Mouse (Mus musculus) kidney, adult 9 months (tissue): Measurements from ENCODE around the gene Lif.

Source experiments
- DNase-seq: peaks from one replicate; pipeline ENCODE4 v3.0.0; 2022

Gene Lif

DNA sequence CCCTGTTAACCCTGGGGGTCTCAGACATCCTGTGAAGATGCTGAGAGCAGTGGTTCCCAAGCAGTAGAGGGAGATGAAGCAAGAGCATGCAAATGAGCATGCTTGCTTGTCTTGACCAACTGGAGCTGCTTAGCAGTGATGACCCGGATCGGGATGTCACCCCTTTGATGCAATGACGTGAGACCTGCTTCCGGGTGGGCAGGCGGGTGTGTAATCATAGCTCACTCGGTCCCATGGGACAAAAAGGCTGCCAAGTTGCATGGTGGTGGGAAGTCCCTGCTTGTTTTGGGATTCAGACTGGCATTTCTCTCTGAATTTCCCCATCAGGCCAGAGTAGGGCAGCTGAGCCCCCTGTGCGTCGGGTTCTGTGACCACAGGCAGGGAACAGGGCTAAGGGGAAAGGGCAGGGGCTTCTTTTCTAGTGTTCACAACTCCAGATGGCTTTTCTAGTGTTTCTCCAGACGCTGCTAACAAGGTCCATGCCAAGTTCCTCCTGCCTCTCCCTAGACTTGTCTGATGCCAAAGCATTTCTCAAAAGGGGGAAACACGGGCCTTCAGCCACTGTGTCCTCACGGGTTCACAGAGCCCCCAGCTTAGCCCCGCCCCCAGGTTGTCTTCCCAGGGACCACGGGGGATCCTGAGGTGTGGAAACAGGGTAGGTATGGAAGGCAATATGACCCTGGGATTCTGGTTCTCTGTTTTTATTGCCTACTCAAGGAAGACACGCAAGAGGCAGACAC lies 42.5 kb downstream of the Lif start:
- peak; percentile 37 for DNase-seq

DNA sequence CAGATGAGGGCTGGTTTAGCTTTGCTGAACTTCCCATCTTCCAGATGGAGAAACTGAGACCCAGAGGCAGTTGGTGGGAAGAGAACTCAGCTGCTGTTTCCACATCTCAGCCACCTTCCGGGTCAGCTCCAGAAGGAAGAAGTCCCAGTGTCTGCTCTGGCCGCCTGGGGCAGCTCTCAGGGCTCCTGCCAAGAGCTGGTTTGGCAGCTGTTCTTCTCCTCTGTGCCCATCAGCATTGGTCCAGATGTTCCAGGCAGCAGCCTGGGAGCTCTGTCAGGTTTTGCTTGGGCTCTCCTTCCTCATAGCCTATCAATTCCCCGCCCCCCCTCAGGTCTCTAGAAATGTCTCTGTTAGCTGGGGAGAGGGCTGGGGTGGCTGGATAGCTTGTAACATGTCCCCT lies 43.3 kb downstream of the Lif start:
- DNase-seq: no peak

DNA sequence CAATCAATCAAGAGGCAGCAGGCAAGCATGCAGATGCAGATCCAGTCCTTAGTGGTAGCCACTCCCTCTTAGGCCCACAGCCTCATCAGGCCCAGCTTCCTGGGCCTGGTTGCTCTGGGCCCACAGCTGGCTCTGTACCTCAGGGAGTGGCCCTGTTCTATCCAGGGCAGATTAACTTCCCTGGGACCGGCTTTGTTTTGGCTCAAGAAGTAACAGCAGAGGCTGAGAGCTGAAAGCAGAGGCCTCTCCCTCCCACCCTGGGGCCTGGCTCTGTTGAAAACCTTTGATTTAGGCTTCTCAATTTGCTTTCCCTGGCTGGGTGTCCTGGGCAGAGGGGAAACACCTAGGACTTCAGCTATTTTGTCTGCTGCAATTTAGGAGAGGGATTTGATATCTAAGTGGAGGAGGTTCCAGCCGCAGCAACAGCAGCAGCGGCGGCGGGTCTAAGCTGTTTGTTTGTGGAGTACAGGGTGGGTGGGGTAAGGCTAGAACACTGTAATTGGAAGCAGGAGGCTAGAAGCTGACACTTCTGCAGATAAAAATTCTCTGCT lies 45.1 kb downstream of the Lif start:
- DNase-seq: no peak

DNA sequence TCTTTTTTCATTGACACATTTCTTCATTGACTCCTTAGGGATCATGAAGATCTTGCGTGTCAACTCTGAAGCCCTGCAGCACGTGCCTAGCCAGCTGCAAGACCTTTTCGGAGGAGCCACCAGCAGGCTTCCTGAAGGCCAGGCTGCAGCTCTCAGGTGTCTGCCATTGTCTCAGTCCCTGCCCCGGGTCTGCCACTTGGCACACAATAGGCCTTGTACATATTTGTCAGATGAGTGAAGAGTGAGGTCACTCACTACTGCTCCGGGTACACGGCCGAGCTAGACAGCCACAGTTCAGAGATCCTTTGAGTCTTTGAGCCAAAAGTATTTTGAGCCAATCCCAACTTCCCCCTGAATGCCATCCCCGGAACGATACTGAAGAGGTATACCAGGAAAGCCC lies 45.7 kb downstream of the Lif start:
- DNase-seq: no peak

DNA sequence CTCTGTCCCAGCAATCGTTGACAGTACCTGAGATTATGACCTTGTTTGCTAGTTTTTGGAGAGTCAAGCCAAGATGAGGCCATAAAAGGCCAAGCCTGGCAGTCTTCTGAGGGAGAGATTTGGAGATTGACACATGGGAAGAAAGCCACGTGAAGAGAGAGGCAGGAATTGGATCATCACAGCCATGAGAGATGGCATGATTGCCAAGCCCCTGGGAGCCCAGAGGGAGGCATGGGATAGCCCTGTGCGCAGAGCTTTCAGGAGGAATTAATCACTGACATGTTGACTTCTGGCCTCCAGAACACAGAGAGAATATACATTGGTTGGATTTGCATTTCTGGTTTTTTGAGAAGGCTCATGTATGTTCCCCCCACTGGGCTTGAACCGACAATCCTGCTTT lies 46.8 kb downstream of the Lif start:
- no peak for DNase-seq

DNA sequence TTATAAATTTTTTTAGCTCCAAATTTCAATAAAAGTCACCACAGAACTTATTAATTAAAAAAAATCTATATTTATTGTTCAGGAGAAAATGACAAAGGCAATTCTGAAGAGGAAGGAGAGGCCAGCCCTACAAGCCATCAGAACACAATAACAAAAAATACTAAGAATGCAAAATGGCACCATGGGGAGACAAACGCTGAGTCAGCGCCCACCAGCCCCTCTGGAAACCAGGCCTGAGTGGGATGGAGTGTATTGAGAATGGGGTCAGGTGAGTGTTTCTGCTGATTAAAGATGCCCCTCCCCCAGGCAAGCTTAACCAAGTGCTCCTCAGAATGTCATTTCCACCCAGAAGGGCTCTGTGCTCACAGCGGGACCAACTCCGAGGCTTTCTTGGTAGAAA lies 47.7 kb downstream of the Lif start:
- no peak for DNase-seq

DNA sequence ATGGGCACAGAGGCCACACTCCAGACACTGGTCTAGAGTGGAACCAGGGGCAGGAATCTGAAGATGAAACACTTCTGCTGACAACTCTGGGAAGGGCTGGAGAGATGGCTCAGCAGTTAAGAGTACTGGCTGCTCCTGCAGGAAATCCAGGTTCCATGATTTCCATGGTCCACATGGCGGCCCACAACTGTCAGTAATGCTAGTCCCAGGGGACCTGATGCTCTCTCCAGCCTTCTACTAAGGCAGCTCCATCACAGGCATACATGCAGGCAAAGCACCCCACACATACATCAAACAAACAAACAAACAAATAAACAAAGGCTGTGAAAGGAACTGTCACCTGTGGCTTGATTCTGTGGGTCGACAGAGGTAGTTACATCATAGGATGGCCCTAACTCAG lies 48.7 kb downstream of the Lif start:
- no peak for DNase-seq

DNA sequence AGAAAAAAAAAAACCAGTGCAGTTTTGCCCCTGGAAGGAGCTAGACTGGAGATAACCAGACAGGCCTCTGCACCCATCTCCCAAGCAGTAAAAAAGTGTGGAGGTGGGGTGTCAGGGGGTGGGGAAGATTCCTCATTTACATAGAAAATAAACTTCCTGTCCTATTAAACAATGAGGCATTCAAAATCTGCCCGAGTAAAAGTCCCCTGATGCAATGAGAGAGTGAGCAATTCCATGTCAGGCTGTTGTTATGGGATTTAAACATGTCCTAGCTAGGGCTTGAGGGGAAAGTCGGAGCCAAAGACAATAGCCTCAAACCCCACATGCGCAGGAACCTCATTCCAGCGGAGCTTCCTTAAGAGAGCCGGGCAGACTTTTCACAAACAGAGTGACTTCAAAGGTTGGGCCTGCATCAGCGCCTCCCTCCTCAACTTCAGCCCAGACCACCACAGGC lies 50.7 kb downstream of the Lif start:
- no peak for DNase-seq

DNA sequence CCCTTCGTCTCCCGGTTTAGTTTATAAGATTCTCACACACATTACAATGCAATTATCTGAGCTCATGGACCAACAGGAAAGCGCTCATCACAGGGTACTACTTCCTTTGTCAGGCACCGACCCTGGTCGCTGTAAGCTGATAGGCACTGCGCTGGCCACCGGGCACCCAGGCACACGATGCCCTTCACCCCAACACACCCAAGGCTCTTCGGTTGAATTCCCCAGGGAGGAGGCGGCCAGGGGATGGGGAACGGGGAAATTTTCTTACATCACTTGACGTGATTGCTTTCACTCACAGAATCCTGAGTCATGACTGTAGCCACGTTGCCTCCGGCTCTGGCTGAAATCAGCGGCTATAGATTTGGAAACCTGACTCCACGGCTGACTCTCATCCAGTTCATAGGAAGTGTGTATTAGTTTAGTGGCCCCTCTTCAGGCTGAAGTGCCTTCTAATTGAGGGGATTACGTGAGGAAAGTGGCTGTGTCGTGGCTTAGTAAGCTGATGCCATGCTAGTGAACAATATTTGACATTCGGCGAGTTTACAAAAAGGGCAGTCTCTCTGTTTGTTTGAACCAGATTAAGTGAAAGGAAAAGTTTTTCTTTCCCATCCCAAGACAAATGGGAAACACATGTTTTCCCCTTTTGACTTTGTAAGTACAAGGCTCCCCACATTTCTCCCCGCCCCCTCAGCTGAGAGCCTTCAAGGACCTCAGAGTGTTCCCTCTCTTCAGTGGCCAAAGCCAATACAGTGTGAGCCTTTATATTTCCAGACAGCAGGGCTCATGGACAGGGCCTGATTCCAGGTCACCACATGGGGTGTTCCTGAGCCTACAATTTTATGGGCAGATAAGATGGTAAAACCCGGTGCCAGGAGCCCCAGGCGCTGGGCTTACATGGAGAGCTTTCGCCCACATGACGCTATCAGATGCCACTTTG lies 51.4 kb downstream of the Lif start:
- no peak for DNase-seq

DNA sequence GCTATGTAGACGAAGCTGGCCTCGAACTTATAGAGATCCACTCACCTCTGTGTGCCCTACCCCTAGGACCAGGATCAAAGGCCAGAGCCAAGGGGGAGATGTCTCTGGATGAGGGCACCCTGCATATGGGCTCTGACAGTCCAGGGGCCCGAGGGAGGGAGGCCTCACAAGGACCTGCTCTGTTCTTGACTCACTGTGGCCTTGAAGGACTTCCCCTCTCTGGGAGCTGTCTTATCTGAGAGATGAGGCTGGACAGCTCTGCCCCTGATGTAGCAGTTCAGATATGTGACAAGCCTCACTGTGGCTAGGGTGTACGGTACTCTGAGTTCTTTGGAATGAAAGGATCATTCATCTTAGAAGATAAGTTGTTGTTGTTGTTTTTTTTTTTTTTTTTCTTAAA lies 52.3 kb downstream of the Lif start:
- DNase-seq: no peak

DNA sequence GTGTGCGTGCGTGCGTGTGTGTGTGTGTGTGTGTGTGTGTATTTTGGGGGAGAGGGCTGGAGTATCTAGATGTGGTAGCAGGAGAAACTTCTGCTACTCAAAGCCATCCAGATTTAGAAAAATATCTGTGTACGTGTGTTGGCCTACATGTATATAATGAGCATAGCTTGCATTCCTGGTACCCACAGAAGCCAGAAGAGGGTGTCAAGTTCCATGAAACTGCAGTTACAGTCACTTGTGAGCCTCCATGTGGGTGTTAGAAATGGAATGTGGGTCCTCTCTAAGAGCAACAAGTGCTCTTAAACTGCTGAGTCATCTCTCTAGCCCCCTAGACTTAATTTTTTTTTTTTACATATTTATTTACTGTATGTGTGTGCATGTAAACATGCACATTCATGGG lies 53.0 kb downstream of the Lif start:
- DNase-seq: no peak

DNA sequence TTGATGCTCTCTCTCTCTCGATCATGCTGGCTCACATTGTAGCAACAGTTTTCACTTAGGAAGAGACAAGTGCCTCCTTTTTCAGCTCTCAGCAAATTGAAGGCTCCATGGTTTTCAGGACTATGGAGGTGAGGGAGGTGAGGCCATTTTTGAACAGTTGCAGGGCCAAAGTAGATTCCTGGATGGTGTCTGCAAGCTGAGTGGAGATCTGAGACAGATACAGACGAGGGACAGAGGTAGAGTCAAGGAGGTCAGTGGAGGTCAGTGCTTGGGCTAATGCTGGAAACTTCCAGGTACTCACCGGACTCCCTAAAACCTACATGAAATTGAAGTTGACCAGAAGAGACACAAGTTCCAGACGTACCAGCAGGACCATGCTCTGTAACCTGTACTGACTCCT lies 54.8 kb downstream of the Lif start:
- DNase-seq: no peak

DNA sequence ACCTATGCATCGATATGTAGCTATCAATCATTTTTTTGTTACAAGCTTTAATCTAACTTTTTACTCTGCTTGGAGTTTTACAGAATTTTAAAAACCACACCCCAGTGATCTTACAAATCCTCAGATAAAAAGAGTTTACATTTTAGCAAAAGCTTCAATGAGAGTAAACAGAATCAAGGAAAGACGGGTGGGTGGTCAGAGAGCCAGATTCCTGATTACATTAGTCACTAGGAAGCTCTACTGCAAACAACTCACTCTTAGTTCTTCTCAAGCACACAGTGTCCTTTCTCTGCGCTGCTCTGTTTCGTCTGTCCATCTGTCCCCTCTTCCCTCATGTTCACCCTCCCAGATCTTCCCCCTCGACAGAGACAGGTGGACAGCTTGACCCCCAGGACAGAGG lies 59.9 kb downstream of the Lif start:
- no peak for DNase-seq

DNA sequence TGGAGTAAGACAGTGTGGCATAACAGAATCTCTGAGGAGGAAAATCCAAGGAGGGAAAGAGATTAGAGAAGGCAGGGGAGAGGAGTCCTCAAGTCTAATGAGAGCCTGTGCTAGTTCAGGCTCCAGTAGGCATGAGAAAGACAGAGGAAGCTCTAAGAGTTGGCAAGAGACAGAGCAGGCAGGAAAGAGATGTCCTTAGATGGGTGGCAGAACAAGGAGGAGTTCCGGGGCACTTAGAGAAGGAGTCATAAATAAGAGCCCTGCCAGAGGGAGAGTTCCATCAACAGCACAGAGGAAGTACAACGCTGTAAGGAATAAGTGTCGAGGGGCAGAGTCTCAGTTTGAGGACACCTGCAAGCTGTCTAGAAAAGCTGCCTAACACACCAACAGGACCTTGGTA lies 60.7 kb downstream of the Lif start:
- no peak for DNase-seq

DNA sequence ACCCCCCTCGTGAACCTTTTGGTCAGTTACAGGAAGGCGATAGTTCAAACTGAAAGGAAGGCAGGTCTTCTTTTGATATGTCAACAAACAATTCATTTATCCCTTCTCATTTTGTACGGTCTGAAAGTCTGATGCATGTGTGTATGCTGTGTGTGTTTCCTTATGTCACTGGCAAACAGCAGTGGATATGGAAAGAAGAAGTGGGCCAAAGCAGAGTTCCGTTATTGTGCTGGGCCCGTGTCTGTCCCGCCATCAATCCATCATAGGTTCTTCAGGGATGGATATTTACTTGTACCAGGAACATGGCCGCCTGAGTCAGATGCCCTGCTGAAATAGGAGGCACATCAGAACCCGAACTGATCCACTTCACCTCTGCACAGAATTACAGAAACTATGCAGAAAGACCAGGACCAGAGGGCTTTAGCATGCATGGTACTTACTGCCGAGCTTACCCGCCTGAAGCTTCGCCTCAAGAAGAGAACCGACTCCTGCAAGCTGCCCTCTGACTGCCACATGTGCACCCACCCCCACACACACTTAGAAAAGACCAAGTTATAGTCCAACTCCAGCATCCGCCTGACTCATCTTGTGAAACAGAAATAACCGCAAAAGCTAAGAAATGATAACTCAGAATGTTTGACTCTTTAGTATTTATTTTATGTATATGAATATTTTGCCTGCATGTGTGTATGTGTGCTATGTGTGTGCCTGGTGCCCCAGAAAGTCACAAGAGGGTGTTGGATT lies 62.0 kb downstream of the Lif start:
- DNase-seq: no peak

DNA sequence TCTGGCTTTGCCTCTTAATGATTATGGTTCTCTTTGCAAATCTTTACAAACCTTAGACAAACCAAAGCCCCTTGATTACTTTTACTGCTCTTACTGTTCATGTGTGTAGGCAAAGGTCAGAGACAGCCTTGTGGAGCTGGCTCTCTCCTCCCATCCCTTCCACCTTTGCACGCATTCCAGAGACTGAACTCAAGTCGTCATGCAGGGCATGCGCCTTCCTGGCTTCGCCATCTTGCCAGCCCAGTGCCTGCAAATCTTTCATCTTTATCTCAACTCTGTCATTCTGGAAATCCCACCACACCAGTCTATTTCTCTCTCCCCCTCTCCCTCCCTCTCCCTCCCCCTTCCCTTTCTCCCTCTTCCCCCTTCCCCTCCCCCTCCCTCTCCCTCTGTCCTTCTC lies 63.5 kb downstream of the Lif start:
- DNase-seq: no peak
